Mouse (Mus musculus) small intestine, adult 2 months (tissue): Measurements from ENCODE around the gene Ndufa6. TPM values are rescaled to one million over a fixed set of nuclear protein-coding genes. Genes with fewer than 3 reads are reported as not detected.
"Not testable (repeated sequence)": the region's sequence is repeated elsewhere in the genome, so short reads cannot be mapped to it uniquely, and the experiment has no call there.

Experiments used
- H3K27ac ChIP-seq: fragments of 200-500 bp; 2 replicates; pipeline ENCODE4 v1.5.1; 2012; ENCODE audit warnings: low read depth, low read length, control low read depth, inconsistent platforms; ENCODE audit not compliant: insufficient read depth
- H3K27me3 ChIP-seq: fragments of 200-500 bp; 2 replicates; pipeline ENCODE4 v1.6.1; 2012; ENCODE audit warnings: mild to moderate bottlenecking, moderate library complexity, low read length, inconsistent platforms; ENCODE audit not compliant: control insufficient read depth, insufficient read depth
- H3K36me3 ChIP-seq: fragments of 200-500 bp; 2 replicates; pipeline ENCODE4 v1.6.1; 2012; ENCODE audit warnings: mild to moderate bottlenecking, low read length, control low read depth, inconsistent platforms; ENCODE audit not compliant: control insufficient read depth, insufficient read depth
- H3K4me1 ChIP-seq: fragments of 200-500 bp; 2 replicates; pipeline ENCODE4 v1.6.1; 2012; ENCODE audit warnings: low read length, inconsistent platforms, mixed read lengths; ENCODE audit not compliant: control insufficient read depth, insufficient read depth, insufficient read length
- H3K4me3 ChIP-seq: fragments of 200-500 bp; 2 replicates; pipeline ENCODE4 v1.5.1; 2012; ENCODE audit warnings: low read depth, mild to moderate bottlenecking, control low read depth, inconsistent platforms, low read length, moderate library complexity
- CTCF ChIP-seq: fragments of 200-500 bp; IDR thresholded peaks from 2 replicates; pipeline ENCODE4 v1.5.1; 2012; ENCODE audit warnings: low read depth, mild to moderate bottlenecking, control low read depth, inconsistent platforms, low read length, moderate library complexity, mixed read lengths; ENCODE audit not compliant: insufficient replicate concordance, insufficient read length; ENCODE audit errors: extremely low read depth
- POLR2A ChIP-seq: fragments of 200-500 bp; IDR thresholded peaks from 2 replicates; pipeline ENCODE4 v1.6.1; 2012; ENCODE audit warnings: low read depth, mild to moderate bottlenecking, control low read depth, inconsistent platforms, low read length, moderate library complexity
- WGBS: fragments of 180-500 bp; shearing (Covaris S2); methylation state at CpG from one replicate; pipeline ENCODE4 v1.1.7; 2018; 5-methylcytosine and 5-hydroxymethylcytosine counted together
- polyA plus RNA-seq: library from polyadenylated mRNA; depleted of rRNA; stranded (reverse); fragments of >200 nt; gene quantifications from 2 replicates; pipeline ENCODE4 v1.2.3, GENCODE M21; 2012

The Ndufa6 gene
- polyA plus RNA-seq, 1 experiment: 669 TPM

GRCm38 (mm10) chr15:82376393-82377138 lies 22.4 kb upstream of the Ndufa6 start:
- Histone ChIP-seq H3K27me3 (no peaks in the 10 kb centered on the region), H3K4me1 (peaks cover 13% of the 10 kb centered on the region), H3K27ac (peak overlapping the region; percentile 97), H3K4me3 (no peak overlapping the region), H3K36me3 (peaks cover 2% of the 10 kb centered on the region; the same call in 1 of the 2 replicates)
- TF ChIP-seq POLR2A: no peak
- TF ChIP-seq CTCF: no peak
- WGBS: 70% methylated on average over 17 of the region's 17 CpGs

DNA sequence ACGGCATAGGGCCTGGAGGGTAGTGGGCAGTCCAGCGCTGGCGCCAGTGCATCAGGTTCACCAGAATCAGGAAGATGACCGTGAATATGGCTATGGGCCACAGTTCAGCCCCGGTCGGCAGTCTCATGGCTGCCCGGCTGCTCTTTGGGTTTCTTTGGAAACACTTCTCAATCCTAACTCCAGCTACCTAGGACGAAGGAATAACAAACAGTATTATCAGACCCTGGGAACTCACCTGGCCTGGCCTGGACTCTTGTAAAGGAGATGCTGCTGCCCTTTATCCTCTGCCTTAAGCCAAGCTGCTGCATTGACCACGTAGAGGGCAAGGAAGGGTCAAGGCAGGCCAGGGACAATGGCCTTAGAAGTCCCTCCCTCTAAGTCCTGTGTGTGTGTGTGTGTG lies 21.7 kb upstream of the Ndufa6 start:
- peak overlapping the region; percentile 59 for H3K27ac ChIP-seq
- whole genome bisulfite sequencing: 87% methylated on average over 9 of the region's 9 CpGs

DNA sequence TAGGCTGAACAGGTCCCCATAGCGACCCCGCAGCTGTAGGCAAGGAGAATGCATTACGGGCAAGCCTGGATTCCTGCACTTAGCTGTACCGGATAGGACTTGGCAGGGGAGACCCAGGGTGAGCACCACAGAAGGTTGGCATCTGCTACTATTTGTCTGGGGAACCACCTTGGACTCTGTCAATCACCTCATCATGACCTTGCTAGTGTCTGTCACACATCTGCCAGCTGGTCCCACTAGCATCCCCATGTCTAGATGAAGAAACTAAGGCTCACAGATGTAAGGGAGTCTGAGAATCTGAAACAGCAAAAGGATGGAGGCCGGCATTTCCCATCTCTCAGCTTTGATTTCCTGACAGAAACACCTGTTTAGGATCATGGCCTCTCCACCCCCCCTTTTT lies 20.3 kb upstream of the Ndufa6 start:
- H3K4me1 ChIP-seq: peaks cover 9% of the 10 kb centered on the region
- TF ChIP-seq CTCF (no peak), POLR2A (no peak)

More for the DNA sequence above, 21.7 kb upstream of the Ndufa6 start:
- H3K27me3 ChIP-seq: no peaks in the 10 kb centered on the region
- peaks cover 2% of the 10 kb centered on the region; the same call in 1 of the 2 replicates for H3K36me3 ChIP-seq
- no peak for TF ChIP-seq CTCF
- H3K4me3 ChIP-seq: no peak overlapping the region
- H3K4me1 ChIP-seq: peaks cover 13% of the 10 kb centered on the region

DNA sequence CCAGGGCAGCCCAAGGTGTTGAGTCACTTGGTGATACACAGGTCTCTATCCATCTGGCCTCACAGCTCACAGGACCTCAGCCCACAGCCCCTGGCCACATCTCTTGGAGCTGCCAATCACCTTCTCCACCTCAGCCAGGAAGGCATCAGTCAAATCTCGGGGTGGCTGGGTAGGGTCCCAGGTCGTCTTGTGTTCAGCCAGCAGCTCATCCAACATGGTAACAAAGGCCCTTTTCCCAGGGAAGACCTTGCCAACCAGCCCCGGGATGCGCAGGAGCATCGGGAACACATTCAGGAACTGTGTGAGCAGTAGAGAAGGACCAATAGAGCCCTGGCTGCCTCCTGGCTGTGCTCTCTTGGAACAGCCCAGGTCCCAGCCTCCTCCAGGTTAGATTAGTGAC lies 18.9 kb upstream of the Ndufa6 start:
- WGBS: 89% methylated on average over 5 of the region's 5 CpGs
- Histone ChIP-seq H3K27ac (no peak overlapping the region), H3K27me3 (no peaks in the 10 kb centered on the region), H3K4me3 (no peak overlapping the region), H3K36me3 (peaks cover 4% of the 10 kb centered on the region; the same call in 1 of the 2 replicates), H3K4me1 (peaks cover 4% of the 10 kb centered on the region)
- TF ChIP-seq POLR2A (no peak), CTCF (no peak)

More for the DNA sequence above, 20.3 kb upstream of the Ndufa6 start:
- no peak overlapping the region for H3K27ac ChIP-seq
- H3K4me3 ChIP-seq: no peak overlapping the region
- H3K27me3 ChIP-seq: no peaks in the 10 kb centered on the region
- WGBS: 92% methylated on average over 5 of the region's 5 CpGs
- peaks cover 2% of the 10 kb centered on the region; the same call in 1 of the 2 replicates for H3K36me3 ChIP-seq

GRCm38 (mm10) chr15:82372446-82372845 lies 18.3 kb upstream of the Ndufa6 start:
- Histone ChIP-seq H3K36me3 (peaks cover 5% of the 10 kb centered on the region; the same call in 1 of the 2 replicates), H3K27ac (no peak overlapping the region), H3K4me1 (peaks cover 4% of the 10 kb centered on the region), H3K4me3 (no peak overlapping the region), H3K27me3 (no peaks in the 10 kb centered on the region)
- WGBS: 86% methylated on average over 6 of the region's 6 CpGs
- TF ChIP-seq POLR2A (no peak), CTCF (no peak)

DNA sequence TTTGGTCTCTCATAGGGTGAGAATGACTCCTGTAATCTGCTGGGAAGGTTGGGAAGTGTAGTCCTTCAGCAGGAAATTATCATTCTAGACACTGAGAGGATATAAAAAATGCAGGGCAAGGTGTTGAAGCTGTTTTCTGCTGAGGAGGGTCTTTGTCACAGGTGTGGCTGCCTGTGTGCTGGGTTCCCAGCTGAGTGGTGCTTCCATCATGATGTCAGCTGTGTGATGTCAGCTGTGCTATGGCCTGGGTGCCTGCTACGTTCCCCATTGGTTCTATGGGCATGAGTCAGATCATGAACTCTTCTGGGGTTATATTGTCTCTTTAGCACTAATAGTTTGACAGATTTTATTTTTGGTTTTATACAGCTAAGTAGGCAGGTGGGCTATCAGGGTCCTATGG lies 14.7 kb upstream of the Ndufa6 start:
- Histone ChIP-seq H3K36me3 (peaks cover 3% of the 10 kb centered on the region; the same call in 1 of the 2 replicates), H3K27ac (no peak overlapping the region), H3K4me1 (peaks cover 3% of the 10 kb centered on the region; the same call in 1 of the 2 replicates), H3K4me3 (no peak overlapping the region), H3K27me3 (no peaks in the 10 kb centered on the region)
- WGBS: 80% methylated on average over 1 of the region's 1 CpGs
- TF ChIP-seq CTCF: no peak
- no peak for TF ChIP-seq POLR2A

DNA sequence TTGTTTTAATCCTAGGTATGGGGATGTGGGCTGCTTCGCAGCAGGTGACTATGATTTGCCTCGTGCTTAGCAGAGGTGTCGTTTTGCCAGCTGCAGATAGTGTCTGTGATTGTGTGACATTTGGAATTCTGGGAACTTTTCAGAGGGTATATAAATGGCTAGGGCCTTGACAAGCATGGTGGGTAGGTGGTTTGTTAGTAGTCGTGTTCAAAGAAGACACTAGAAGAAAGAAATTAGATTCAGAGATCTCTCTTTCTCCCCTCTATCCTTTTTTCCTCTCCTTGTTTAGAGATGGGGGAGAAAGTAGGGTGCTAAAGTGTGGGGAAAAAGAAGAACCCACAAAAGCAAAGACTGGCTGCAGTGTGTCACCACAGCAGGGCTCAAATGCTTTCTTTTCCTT lies 14.0 kb upstream of the Ndufa6 start:
- WGBS: 90% methylated on average over 4 of the region's 4 CpGs
- H3K4me3 ChIP-seq: no peak overlapping the region
- no peaks in the 10 kb centered on the region for H3K27me3 ChIP-seq
- peaks cover 3% of the 10 kb centered on the region; the same call in 1 of the 2 replicates for H3K36me3 ChIP-seq
- no peak for TF ChIP-seq POLR2A
- TF ChIP-seq CTCF: no peak
- peaks cover 3% of the 10 kb centered on the region; the same call in 1 of the 2 replicates for H3K4me1 ChIP-seq
- no peak overlapping the region for H3K27ac ChIP-seq

DNA sequence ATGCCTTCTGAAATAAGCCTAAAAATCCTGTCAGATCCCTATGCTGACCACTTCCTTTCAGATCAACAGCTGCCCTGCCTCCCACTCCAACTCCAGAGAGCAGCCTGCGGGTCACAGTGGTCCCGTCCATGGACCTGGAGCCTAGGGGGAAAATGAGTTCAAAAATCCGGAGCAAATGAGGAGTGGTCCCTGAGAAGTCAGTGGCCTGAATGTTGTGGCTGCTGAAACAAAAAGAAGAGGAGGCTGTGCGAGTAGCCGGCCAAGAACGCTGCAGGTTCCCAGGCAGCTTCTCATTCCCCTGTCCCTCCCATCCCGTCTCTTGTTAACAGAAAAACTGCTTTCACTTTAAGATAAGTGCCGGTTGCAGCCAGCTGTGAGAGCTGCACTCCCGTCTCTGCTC lies 10.4 kb upstream of the Ndufa6 start:
- peak overlapping the region; percentile 53 for H3K4me3 ChIP-seq
- H3K4me1 ChIP-seq: peaks cover 13% of the 10 kb centered on the region; the same call in 1 of the 2 replicates
- H3K36me3 ChIP-seq, H3K27me3 ChIP-seq: not testable (repeated sequence)
- H3K27ac ChIP-seq: peak overlapping the region; percentile 80
- 6% methylated on average over 7 of the region's 9 CpGs for WGBS

DNA sequence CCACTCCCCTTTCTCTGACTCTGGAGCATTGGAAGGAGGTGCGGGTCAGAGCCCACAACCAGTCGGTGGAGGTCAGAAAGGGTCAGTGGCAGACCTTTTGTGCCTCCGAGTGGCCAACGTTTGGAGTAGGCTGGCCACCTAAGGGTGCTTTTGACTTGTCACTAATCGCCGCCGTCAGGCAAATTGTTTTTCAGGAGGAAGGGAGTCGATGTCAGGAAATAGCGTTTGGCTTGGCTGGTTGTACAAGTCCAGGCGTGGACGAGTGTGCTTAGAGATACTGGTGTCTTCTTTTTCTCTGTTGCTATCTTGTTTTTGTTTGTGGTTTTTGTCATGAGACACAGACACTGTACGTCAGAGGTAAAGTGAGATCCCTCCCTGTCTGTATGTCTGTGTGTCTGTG lies 9.7 kb upstream of the Ndufa6 start:
- H3K4me1 ChIP-seq: peaks cover 13% of the 10 kb centered on the region; the same call in 1 of the 2 replicates
- WGBS: 83% methylated on average over 8 of the region's 12 CpGs
- not testable (repeated sequence) for H3K27ac ChIP-seq, H3K36me3 ChIP-seq, H3K4me3 ChIP-seq, H3K27me3 ChIP-seq
